Mouse (Mus musculus): ENCODE data around the gene Sox13.

Gene Sox13

DNA sequence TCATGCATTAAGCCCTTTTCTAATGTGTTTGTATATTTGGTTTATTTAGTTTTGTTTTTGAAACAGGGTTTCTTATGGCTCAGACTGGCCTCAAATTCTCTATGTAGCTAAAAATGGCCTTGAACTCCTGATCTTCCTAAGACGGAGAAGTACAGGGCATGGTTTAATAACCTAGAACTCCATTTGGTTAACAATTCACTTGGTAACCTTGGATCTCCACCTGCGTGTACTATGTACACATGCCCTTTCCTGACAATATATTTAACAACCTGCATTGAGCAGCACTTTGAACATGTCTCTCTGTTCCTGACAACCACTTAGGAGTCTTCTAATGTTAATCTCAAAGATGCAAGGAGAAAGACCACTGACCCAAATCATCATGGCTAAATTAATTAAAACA, 7.0 kb upstream of the Sox13 start:
- DNase-seq (ENCODE audit: low read depth, low spot score), result no peak

DNA sequence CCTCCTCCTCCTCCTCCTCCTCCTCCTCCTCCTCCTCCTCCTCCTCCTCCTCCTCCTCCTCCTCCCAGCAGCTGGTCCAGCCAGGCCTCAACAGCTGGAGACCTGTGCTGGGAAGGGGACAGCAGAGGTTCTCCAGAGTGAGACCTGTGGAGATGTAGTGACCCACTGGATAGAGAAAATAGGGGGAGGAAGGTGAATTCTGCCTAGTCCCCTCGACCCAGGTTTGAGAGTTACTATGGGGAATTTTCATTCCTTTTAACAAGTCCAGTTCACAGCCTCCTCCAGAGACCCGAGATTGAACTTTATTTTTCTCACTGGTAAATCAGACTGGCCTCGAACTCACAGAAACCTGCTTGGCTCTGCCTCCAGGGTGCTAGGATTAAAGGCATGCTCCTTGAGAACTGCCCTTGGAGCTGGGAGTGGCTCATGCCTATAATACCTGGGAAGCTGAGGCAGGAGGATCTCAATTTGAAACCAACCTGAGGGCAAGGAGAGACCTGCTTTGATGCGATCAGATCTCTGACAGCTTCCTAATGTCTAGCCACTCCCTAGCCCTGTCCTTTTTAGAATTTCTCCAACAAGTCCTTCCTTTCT, 467 bp upstream of the Sox13 start:
- DNase-seq (ENCODE audit: low read depth, low spot score), result no peak

DNA sequence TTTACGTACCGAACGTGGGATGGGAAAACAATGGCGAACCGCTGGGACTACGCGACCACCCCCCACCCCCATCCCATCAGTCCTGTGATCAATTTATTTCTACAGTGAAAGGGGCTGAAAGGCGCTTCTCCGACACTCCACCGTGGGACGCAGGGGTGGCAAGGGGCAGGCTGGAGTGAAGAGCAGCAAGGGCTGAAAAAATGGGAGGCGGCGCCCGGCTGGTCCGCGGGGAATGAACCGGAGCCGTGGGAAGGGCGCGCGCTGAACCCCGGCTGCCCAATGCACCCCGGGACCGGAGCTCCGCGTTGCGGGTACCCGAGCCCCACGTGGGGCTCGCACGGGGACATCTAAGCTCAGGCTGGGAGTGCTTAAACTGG, 1.0 kb downstream of the Sox13 start:
- DNase-seq (ENCODE audit: low read depth, low spot score), result no peak

DNA sequence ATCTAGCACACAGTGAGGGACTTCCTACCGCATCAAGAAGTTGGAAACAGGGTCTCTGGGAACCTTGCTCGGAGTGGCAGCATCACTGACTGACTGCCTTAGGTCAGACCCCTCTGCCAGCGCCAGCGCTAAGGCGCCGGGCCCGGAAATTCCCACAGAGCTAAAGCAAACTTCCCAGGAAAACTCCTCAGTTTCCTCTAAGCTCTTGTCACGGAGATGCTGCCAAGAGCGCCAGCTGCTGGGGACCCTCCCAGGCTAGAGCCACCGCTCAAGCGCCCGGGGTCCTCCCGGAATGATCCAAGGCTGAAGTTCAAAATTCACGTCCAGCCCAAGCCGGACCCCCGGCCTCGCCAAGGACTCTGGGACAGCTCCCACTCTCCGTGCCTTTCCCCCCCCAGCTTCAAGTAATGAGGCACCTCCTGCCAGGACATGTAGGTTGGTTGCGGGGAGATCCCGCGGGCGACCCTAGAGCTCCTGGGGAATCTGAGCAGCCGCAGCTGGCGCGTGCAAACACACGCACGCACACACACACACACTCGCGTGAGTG, 1.5 kb downstream of the Sox13 start:
- no peak for DNase-seq (ENCODE audit: low read depth, low spot score)

DNA sequence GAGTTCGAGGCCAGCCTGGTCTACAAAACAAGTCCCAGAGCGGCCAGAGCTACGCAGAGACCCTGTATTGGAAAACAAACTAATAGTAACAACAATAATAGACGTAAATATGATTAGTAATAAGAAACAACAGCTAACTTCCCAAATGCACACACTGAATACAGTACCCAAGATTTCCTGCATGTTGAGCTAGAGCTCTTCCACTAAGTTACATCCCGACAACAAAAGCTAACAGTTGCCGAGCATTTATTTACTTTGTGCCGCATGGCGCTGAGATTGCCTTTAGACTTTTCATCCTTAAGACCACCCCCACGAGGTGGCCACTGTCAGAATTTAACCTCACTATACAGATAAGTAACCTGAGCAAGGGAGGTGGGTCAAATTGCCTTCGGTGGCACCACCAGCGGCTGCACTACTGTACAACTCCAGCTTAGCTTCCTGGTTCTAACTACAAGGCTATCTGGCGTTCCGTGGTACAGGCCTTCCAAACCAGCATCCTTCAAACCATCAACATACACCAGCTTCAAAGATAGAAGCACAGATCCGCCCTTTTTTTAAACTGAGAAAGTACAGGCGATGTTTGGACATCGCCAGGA, 2.1 kb downstream of the Sox13 start:
- DNase-seq (ENCODE audit: low read depth, low spot score), result no peak

DNA sequence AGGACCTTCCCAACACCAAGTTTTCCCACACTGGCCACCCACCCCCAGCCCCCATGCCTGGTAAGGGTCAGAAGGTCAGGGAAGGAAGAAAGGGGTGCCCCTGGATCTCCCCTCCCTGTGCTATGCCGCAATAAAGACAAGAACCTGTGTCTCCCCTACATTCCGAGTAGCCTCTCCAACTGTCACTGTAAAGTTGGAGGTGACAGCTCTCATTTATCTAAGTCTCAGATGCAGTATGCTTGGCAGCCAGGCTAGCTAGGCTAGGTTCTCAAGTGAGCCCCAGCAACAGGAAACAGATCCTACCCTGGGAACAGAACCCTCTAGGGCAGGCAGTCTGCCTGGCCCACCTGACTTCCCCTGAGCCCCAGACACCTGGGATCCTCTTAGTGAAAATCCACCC, 3.1 kb downstream of the Sox13 start:
- DNase-seq (ENCODE audit: low read depth, low spot score), result no peak

DNA sequence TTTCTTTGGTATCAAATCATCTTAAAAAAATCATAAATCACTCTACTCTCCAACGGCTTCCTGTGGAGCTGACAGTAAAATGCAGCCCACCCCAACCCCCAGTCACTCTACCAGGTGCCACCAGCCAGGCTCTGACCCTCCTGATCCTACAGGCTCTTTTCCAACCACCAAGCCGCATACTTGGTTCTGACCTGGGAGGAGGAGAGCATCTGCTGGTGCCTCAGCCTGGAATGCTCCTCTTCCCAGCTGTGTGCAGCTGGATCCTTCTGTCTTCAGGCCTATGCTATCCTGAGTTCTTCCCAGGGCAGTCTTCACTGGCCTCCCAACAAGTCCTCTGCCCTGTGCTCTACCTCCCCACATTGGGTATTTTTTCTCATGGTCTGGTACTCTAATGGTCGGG, 3.7 kb downstream of the Sox13 start:
- DNase-seq (ENCODE audit: low read depth, low spot score), result no peak

DNA sequence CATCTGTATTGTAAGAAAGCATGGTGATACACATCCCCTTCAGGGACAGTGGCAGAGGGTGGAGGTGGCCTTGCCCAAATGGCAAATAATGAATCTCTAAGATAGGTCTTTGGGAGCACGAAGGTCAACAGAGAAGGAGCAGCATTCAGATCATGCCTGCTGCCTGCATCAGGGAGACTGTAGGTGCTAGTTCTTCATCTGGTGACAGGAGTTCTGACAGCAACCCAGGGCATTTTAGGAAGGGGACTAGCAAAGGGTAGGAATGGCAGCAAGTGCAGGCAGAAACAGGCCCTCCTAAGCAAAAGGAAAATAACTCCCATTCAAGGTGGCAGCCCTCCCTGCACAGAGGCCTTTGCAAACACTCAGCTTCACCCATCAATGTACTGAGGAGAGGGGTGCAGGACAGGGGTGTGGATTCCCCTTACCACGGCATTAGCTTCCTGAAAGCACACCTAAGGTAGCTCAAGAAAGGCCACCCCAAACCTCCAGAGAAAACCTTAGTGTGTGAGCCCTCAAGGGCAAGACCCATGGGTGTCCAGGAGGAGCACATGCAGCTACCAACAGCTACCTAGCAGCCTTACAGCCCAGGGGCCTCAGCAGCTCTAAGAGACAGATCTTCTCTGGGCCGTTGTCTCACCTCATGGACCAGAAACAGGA, 4.9 kb downstream of the Sox13 start:
- no peak for DNase-seq (ENCODE audit: low read depth, low spot score)

DNA sequence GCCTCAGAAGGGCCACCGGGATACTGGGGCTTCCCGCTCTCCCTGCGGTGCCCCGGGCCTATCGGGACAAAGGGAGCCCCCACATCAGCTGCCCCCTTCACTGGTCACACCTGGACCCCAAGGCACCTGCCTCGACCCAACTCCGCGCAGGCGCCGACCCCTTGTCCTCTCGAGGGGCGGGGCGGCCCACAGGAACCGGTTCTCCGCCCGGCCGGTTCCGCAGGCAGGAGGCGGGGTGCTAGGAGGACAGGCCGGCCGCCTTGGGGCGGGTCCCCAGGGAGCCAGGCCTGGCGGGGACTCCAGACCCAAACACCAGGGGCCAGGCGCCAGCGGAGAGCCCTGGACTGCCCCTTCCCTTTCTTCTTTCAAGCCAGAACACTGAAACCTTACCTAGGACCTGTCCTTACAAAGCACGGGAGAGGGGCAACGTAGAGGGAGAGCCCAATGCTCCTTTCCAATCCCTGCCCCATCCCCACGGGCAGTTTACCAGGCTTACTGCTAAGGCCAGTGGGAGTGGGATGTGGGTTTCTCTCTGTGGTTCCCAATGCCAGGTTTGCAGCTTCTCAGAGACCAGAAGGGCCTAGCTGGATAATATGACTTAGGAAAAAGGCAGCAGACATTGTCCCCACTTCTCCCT, 5.9 kb downstream of the Sox13 start:
- DNase-seq (ENCODE audit: low read depth, low spot score), result no peak

DNA sequence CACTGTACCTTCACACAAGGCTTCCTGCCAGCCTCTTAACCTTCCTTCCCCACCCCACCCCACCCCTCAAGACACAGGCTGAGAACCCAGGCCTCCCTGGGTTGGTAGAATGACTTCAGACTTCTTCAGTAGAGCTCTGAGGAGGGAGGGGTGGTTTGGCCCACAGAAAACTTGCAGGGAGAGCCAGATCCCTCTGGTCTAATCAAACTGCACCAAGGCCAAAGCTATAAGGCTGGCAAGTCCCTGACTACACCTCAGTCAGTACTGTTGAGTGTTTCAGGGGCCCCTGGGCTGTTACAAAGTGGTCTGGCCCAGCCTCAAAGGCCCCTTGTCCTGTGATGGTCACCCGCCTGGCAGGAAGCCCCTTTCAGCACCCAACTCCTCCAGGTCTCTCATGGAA, 6.6 kb downstream of the Sox13 start:
- DNase-seq (ENCODE audit: low read depth, low spot score), result no peak

DNA sequence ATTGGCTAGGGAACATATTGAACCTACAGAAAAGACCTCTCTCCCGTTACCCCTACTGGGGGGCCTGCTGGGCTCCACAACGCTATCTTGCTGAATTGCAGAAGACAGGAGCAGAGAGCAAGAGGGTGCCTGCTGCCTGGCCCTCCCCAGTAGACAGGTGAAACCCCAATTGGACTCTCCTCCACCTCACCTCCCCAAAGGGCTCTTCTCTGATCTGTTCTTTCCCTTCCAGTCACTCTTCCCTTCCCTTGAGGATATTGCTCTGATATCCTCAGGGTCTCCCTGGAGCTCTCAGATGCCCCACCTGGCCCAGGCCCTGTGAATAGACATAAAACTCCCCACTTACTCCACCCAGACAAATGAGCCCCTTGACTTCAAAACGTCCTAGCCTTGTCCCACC, 7.1 kb downstream of the Sox13 start:
- no peak for DNase-seq (ENCODE audit: low read depth, low spot score)

DNA sequence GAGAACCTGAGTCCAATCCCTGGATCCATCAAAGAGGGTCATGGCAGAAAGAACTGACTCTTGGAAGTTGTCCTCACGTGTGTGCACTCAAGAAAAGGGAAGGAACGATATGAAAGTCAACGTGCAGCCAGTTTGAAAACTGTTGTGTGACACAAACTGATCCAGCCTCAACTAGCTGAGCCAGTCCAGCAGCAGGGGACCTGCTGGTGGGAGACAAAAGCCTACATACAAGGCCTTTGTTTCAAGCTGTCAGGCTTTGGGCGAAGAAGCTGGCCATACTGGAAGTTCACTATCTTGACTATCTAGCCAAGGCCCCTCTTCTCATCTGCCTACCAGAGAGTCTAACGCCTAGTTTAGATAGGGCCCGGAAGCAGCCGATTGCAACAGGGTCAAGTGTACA, 7.7 kb downstream of the Sox13 start:
- DNase-seq (ENCODE audit: low read depth, low spot score), result no peak

DNA sequence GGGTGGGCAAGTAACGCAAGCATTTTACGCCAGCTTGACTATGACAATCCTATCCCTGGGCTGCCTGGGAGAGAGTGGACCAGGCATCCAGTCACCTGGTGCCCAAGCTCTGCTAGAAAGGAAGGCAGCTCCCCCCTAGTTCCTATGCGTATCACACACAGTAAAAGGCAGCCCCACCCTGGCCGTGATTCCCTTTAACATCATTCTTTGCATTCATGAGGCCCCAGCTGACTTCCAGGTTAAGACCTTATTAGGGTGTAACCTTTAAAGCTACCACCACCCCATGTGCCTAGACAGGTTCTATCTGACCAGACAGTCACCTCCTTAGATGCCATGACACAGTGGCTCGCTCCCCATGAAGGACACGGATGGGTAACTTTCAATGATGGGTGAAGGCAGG, 8.7 kb downstream of the Sox13 start:
- no peak for DNase-seq (ENCODE audit: low read depth, low spot score)

DNA sequence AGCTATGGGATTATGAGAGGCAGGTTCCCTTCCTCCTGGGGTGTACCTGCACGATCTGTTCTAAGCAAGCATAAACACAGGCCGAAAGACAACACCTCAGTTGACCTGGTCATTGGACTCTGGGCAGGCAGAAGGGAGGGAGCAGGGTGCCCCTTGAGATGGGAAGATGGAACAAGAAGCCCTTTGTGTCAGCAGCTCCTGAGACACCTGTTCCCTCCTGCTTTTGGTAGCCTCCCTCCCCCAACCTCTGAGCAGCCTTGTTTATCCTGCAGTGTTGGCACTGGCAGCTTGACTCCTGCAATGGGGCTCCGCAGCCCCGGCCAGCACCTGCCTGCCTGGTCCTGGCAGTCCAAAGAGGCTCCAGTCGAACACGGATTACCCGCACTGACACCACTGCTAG, 9.1 kb downstream of the Sox13 start:
- no peak for DNase-seq (ENCODE audit: low read depth, low spot score)

DNA sequence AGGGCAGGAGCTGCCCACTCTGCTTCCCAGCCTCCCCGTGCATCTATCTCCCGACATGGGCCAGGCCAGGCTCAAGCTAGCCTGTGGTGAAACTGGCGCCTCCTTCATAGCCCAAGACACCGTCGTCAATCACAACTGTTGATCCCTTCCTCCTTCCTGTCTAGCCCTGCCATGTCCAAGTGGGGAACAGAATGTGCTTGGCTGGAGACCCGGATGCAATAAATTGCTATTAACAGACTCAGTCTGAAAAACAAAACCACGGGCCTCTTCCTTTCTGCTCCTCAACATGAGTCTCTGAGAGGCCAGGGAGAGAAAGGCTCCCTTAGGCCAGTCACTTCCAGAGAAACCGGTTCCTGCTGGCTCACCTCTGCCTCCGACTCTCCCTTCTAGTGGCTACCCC, 11.2 kb downstream of the Sox13 start:
- no peak for DNase-seq (ENCODE audit: low read depth, low spot score)

DNA sequence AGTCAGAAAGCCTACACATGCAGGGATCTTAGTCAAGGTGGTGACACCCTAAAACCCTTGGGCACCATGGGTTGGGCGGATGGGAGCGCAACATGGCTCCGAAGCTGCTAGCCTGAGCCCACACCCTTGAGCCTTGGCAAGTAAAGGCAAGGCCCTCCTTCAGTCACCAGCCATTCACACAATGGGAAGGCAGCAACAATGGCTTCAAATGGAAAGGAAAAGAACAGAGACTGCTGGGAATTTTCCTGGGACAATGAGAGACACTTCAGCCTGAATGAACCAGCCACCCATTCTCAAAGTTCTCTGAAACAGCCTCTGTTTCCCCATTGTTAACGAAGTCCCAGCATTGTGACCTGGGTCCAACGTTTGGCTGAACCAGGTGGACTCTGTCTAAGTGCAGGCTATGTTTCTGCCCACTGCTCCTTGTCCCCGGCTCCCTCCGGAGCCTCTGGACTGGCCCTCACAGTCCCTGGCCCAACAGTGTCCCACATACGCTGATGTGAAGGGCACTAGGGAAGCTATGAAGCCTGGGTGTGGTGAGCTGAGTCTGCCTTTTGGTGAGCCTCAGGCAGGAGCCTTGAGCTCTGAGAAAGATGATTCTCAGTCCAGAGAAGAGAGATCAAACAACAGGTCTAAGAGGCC, 12.6 kb downstream of the Sox13 start:
- DNase-seq (ENCODE audit: low read depth, low spot score), result no peak

DNA sequence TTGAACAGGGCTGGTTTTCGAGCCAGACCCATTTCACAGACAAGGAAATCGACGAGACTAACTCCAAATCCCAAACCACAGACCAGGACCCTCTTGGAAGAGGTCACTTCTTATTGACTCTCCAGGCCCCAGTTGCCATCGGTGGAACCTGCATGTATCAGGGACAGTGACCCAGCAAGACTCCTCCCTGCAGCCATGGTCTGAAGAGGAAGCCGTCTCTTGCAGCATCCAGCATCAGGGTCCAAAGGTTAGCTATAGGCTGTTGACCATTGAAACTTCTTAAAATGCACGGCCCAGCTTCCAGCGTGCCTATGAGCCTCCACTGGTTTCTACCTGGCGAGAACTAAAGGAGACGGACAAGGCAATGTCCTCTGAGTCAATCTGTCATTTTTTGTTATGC, 14.4 kb downstream of the Sox13 start:
- DNase-seq (ENCODE audit: low read depth, low spot score), result no peak

DNA sequence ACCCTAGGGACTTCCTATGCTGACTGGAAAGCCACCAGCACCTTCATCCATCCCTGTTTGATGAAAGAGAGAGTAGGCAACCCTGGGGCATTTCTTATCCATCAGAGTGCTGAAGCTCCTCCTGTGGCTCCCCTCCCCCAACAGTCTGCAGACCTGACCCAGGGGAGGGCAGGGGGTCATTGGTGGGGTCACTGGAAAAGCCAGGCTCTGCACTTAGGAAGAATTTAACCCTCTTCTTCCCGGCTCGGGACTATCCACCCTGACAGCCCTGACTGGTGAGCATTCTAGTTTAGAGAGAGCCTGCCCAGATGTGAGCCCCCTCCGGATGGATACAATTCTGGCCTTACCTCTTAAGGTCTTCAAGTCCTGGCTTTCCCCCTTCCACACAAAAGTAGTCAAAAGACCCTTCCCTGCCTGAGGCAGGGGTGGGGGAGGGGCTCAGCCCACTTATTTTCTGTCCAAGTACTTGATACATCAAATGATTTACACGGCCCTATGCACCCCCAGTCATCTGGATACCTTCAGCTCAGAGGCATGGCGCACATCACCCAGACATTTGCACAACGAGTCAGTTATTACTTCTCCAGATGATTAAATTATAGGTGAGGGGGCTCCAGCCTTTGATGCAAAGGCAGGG, 15.2 kb downstream of the Sox13 start:
- DNase-seq (ENCODE audit: low read depth, low spot score), result no peak

DNA sequence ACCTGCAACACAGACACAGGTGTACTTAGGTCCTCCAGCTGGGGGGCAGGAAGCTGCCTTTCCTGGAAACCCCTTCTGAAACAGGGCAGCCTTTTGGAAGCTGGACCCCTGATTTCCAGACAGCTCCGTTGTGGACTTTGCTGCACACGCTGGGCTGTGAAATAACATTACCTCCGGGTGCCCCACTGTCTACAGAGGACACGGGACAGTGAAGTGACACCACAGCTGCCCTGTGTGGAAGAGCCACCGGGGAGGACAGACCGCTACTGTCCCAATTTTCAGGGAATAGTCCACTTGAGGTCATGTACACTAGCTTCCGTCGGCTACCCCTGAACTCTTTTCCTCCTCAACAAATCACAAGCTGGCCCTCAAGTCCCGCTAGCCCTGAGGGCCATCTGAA, 15.9 kb downstream of the Sox13 start:
- DNase-seq (ENCODE audit: low read depth, low spot score), result no peak

DNA sequence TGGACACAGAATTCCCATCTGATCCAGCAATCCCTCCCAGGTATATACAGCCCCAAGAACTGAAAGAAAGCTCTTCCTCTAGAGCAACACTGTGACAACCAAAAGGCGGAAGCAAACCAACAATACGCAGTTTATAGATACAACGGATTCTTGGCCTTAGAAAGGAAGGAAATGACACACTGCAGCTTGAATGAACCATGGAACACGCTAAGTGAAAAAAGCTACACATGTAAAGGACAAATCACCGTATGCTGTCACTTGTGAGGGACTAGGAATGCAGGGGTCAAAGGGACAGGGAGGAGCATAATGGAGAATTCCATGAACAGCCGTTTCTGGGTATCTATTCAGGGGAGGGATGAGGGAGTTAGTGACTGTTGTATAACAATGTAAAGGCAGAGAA, 16.7 kb downstream of the Sox13 start:
- DNase-seq (ENCODE audit: low read depth, low spot score), result no peak

DNA sequence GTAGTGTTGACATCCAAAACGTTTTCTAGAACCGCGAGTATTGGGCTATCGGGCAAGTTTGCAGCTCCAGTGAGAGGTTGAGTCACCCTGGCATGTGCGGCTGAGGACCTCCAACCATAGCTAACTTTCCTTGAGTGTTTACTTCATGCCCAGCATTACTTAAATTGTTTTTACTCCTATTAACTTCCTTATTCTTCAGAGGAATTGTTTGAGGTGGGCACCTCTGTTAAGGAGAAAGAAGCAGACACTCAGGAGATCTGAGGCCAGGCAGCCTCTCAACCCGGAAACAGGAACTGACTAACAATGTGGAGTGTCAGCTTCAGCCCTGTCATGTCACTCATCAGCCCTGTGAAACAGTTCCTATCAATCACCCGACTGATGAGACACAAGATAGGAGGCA, 17.6 kb downstream of the Sox13 start:
- DNase-seq (ENCODE audit: low read depth, low spot score), result no peak

DNA sequence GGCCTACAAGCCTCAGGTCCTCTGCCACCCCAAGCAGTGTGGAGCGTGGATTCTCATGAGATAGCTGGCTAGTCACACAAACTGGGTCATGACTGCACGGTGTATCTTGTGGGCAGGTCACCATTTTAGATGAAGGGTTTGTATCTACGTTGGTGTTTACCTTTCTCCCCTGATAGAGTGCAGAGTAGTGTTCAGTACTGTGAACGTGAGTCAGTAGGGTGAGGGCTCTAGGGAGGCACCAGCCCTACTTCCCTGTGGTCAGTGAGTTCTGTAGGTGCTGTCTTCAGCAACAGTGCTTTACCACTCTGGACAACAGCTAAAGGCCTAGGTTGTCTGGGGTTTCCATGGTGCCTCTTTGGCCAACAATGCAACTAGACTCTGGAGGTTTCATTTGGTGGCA, 20.2 kb downstream of the Sox13 start:
- no peak for DNase-seq (ENCODE audit: low read depth, low spot score)
